Mouse (Mus musculus): ENCODE results near the gene Casp6. TPM values are rescaled to one million over a fixed set of nuclear protein-coding genes. Genes with fewer than 3 reads are reported as not detected.
A peak's percentile ranks its signal among the peaks of the same experiment; 100 is the strongest.

Gene Casp6
- polyA plus RNA-seq, 1 experiment from 2014 or later = 42.3 TPM

DNA sequence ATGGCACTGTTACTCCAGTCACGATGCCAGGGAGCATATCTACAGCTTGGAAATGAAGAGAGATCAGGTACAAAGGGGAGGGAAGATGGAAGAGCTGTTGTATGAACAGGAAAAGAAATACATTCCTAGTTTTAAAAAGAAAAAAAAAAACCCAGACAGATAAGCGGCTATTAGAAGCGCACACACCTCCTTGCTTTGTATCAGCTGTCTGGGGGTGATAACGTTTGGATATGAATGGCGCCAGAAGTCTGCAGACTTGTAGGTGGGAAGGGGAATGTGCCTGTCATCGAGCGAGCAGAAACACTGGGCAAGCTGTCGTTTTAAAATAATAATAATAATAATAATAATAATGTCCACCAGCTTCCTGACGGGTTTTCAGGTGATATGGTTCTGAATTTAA lies 15.6 kb upstream of the Casp6 start:
- H3K4me3 ChIP-seq (ENCODE audit: low read depth, low read length) = no peak overlapping the region
- no peaks in the 10 kb centered on the region for H3K4me1 ChIP-seq (ENCODE audit: control insufficient read depth, insufficient read depth, low read length)
- 88% methylated on average over 9 of the region's 9 CpGs for WGBS
- no peaks in the 10 kb centered on the region for H3K27me3 ChIP-seq (replicated peaks; ENCODE audit: control insufficient read depth, insufficient read depth, low read length)
- H3K9me3 ChIP-seq (replicated peaks; ENCODE audit: control insufficient read depth, low read length) = no peaks in the 10 kb centered on the region
- DNase-seq (ENCODE audit: low spot score) (no peak), ATAC-seq (no peak)
- H3K27ac ChIP-seq (ENCODE audit: low read depth, low read length) = no peak overlapping the region
- H3K36me3 ChIP-seq (ENCODE audit: control insufficient read depth, insufficient read depth, low read length) = peaks cover under 1% of the 10 kb centered on the region; the same call in 1 of the 2 replicates
- no peak overlapping the region for H3K4me2 ChIP-seq (ENCODE audit: low read length)
- H3K9ac ChIP-seq (ENCODE audit: low read length) = no peak overlapping the region

DNA sequence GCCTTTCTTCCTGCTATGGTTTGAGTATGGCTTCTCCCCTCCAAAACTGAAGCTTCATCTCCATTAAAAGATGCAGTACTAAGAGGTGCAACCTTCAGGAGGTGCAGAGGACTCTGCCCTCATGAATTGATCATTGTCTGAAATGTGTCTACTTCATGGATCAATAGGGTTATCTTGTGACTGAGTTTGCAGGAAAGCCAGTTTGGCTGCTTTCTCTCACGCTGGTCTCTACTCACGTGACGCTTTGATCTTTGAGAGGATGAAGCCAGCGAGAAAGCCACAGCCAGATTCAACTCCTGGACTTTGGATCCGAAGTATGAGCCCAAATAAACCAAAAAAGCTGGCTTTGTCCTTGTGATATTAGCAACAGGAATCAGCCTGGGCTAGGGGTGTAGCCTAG lies 14.8 kb upstream of the Casp6 start:
- no peak for ATAC-seq
- Histone ChIP-seq H3K4me2 (ENCODE audit: low read length) (no peak overlapping the region), H3K27ac (ENCODE audit: low read depth, low read length) (no peak overlapping the region), H3K36me3 (ENCODE audit: control insufficient read depth, insufficient read depth, low read length) (peaks cover 8% of the 10 kb centered on the region; the same call in 1 of the 2 replicates), H3K4me1 (ENCODE audit: control insufficient read depth, insufficient read depth, low read length) (no peaks in the 10 kb centered on the region), H3K9me3 (replicated peaks; ENCODE audit: control insufficient read depth, low read length) (no peaks in the 10 kb centered on the region), H3K9ac (ENCODE audit: low read length) (no peak overlapping the region), H3K4me3 (ENCODE audit: low read depth, low read length) (no peak overlapping the region), H3K27me3 (replicated peaks; ENCODE audit: control insufficient read depth, insufficient read depth, low read length) (no peaks in the 10 kb centered on the region)
- WGBS = 91% methylated on average over 5 of the region's 5 CpGs
- DNase-seq (ENCODE audit: low spot score) = no peak

DNA sequence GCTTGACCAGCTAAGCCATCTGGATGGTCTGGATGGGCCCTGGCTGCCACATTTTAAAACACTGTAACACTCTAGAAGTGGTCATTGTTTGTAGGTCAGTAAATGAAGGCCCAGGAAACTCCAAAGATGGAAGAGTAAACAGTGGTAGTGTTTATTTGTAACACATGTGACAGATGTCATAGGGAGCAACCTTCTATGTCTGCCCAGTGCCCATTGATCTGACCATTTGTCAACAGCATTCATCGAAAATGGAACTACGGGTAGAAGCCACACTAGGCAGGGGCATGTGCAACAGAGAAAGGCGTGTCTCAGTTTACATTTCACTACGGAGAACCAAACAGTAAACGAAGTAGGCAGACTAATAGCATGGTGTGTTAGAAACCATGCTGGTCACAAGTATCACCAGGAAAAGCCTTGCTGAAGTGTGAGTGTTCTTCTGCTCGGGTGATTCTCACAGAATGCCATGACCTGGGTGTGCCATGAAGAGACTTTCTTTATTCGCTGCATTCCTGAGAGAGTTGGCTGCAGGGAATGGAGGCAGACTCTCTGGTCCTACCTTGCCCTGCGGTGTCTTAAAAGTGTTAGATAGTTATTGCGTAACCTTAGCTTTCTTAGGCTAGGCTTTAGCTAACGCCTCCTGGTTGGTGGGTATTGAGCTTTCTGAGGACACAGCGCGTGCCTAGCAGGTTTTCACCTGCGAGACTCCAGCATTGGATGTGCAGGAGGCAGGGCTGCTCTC lies 13.3 kb upstream of the Casp6 start:
- no peak overlapping the region for H3K9ac ChIP-seq (ENCODE audit: low read length)
- peaks cover 14% of the 10 kb centered on the region; the same call in 1 of the 2 replicates for H3K36me3 ChIP-seq (ENCODE audit: control insufficient read depth, insufficient read depth, low read length)
- H3K4me2 ChIP-seq (ENCODE audit: low read length) = no peak overlapping the region
- DNase-seq (ENCODE audit: low spot score) (no peak), ATAC-seq (no peak)
- WGBS = 91% methylated on average over 13 of the region's 13 CpGs
- no peaks in the 10 kb centered on the region for H3K9me3 ChIP-seq (replicated peaks; ENCODE audit: control insufficient read depth, low read length)
- no peak overlapping the region for H3K4me3 ChIP-seq (ENCODE audit: low read depth, low read length)
- H3K27ac ChIP-seq (ENCODE audit: low read depth, low read length) = no peak overlapping the region
- no peaks in the 10 kb centered on the region for H3K4me1 ChIP-seq (ENCODE audit: control insufficient read depth, insufficient read depth, low read length)
- no peaks in the 10 kb centered on the region for H3K27me3 ChIP-seq (replicated peaks; ENCODE audit: control insufficient read depth, insufficient read depth, low read length)

DNA sequence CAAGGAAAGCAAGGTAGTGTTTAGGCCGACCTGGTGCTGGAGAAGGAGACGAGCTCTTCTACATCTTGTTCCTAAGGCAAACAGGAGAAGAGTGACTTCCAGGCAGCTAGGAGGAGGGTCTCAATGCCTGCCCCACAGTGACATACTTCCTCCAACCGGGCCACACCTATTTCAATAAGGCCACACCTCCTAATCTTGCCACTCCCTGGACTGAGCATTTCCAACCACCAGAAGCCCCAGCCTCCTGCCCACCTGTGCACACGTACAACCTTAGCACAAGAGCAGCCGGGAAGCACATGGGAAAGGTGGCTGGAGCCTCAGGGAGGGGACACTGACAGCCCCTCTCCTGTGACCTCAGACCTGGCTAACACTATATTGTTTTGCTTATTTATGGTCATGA lies 9.2 kb upstream of the Casp6 start:
- H3K27me3 ChIP-seq (replicated peaks; ENCODE audit: control insufficient read depth, insufficient read depth, low read length) = no peaks in the 10 kb centered on the region
- no peak overlapping the region for H3K9ac ChIP-seq (ENCODE audit: low read length)
- H3K27ac ChIP-seq (ENCODE audit: low read depth, low read length) = no peak overlapping the region
- DNase-seq (ENCODE audit: low spot score) = no peak
- 90% methylated on average over 5 of the region's 5 CpGs for WGBS
- no peaks in the 10 kb centered on the region for H3K9me3 ChIP-seq (replicated peaks; ENCODE audit: control insufficient read depth, low read length)
- no peak overlapping the region for H3K4me2 ChIP-seq (ENCODE audit: low read length)
- H3K4me1 ChIP-seq (ENCODE audit: control insufficient read depth, insufficient read depth, low read length) = no peaks in the 10 kb centered on the region
- no peak for ATAC-seq
- peaks cover 26% of the 10 kb centered on the region; the same call in 1 of the 2 replicates for H3K36me3 ChIP-seq (ENCODE audit: control insufficient read depth, insufficient read depth, low read length)
- no peak overlapping the region for H3K4me3 ChIP-seq (ENCODE audit: low read depth, low read length)

DNA sequence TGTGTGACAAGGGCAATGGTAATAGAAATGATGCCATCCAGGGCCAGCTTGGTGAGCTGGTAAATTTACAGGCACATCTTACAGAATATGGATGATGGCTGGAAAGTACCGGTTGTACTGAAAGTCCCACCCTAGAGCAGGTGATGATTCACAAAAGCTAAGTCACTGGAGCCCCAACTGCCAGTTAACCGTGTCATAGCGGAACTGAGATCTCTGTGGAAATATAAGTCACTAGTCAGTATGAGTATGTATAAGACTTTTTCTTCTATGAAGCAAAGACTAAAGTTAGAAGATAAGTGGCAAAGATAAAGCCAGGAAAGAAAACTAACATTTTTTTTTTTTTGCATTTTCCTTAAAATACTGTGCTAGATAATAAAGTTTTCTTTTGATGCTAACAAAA lies 8.1 kb upstream of the Casp6 start:
- no peaks in the 10 kb centered on the region for H3K27me3 ChIP-seq (replicated peaks; ENCODE audit: control insufficient read depth, insufficient read depth, low read length)
- H3K4me3 ChIP-seq (ENCODE audit: low read depth, low read length) = no peak overlapping the region
- H3K4me2 ChIP-seq (ENCODE audit: low read length) = no peak overlapping the region
- DNase-seq (ENCODE audit: low spot score) (no peak), ATAC-seq (no peak)
- H3K9me3 ChIP-seq (replicated peaks; ENCODE audit: control insufficient read depth, low read length) = no peaks in the 10 kb centered on the region
- 94% methylated on average over 3 of the region's 3 CpGs for WGBS
- peaks cover 26% of the 10 kb centered on the region; the same call in 1 of the 2 replicates for H3K36me3 ChIP-seq (ENCODE audit: control insufficient read depth, insufficient read depth, low read length)
- H3K4me1 ChIP-seq (ENCODE audit: control insufficient read depth, insufficient read depth, low read length) = no peaks in the 10 kb centered on the region
- H3K27ac ChIP-seq (ENCODE audit: low read depth, low read length) = no peak overlapping the region
- no peak overlapping the region for H3K9ac ChIP-seq (ENCODE audit: low read length)

DNA sequence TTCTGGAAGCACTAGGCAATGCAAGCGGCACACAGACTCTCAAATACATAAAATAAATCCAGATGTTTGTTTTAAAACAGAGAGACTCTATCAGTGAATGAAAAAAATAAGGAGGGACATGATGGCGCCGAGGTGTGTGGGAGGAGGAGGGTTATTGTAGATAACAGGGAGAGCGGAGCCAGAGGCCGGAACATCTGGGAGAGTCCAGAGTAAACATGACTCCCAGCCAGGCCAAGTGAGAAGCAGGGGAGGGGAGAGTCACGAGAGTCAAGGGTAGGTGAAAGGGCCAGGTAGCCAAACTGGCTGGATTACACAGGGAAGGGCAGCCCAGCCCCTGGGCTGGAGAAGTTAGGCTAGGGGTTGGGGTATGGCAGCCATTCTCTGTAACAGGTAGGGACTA lies 4.6 kb upstream of the Casp6 start:
- 91% methylated on average over 6 of the region's 6 CpGs for WGBS
- no peak overlapping the region for H3K4me3 ChIP-seq (ENCODE audit: low read depth, low read length)
- H3K27me3 ChIP-seq (replicated peaks; ENCODE audit: control insufficient read depth, insufficient read depth, low read length) = no peaks in the 10 kb centered on the region

DNA sequence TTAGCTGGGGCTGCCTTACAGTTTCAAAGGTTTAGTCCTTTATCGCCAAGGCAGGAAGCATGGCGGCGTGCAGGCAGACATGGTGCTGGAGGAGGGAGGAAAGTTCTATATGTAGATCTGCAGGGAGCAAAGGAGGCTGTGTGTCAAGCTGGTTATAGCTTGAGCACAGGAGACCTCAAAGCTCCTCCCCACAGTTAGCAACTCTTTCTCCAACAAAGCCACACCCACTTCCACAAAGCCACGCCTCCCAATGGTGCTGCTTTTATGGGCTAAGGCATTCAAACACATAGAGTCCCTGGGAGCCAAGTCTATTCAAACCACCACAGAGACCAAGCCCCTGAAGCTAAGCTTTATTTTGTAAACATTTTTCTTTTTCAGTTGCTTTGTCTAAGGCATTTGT lies 2.3 kb upstream of the Casp6 start:
- peak; percentile 20 for DNase-seq (ENCODE audit: low spot score)
- H3K4me1 ChIP-seq (ENCODE audit: control insufficient read depth, insufficient read depth, low read length) = 0 out of 2 replicates have a peak, but pooled peaks cover 7% of the 10 kb centered on the region
- WGBS = 64% methylated on average over 4 of the region's 4 CpGs
- ATAC-seq = no peak
- no peak overlapping the region for H3K4me2 ChIP-seq (ENCODE audit: low read length)
- H3K4me3 ChIP-seq (ENCODE audit: low read depth, low read length) = no peak overlapping the region
- 0 out of 2 replicates have a peak, but pooled peaks cover 5% of the 10 kb centered on the region for H3K36me3 ChIP-seq (ENCODE audit: control insufficient read depth, insufficient read depth, low read length)
- no peak overlapping the region for H3K27ac ChIP-seq (ENCODE audit: low read depth, low read length)
- no peaks in the 10 kb centered on the region for H3K27me3 ChIP-seq (replicated peaks; ENCODE audit: control insufficient read depth, insufficient read depth, low read length)
- H3K9ac ChIP-seq (ENCODE audit: low read length) = no peak overlapping the region
- H3K9me3 ChIP-seq (replicated peaks; ENCODE audit: control insufficient read depth, low read length) = no peaks in the 10 kb centered on the region

More for the DNA sequence above, 4.6 kb upstream of the Casp6 start:
- H3K27ac ChIP-seq (ENCODE audit: low read depth, low read length) = no peak overlapping the region
- no peak overlapping the region for H3K9ac ChIP-seq (ENCODE audit: low read length)
- H3K4me2 ChIP-seq (ENCODE audit: low read length) = no peak overlapping the region
- DNase-seq (ENCODE audit: low spot score) (no peak), ATAC-seq (no peak)
- H3K36me3 ChIP-seq (ENCODE audit: control insufficient read depth, insufficient read depth, low read length) = peaks cover 19% of the 10 kb centered on the region; the same call in 1 of the 2 replicates
- no peaks in the 10 kb centered on the region for H3K9me3 ChIP-seq (replicated peaks; ENCODE audit: control insufficient read depth, low read length)
- no peaks in the 10 kb centered on the region for H3K4me1 ChIP-seq (ENCODE audit: control insufficient read depth, insufficient read depth, low read length)

DNA sequence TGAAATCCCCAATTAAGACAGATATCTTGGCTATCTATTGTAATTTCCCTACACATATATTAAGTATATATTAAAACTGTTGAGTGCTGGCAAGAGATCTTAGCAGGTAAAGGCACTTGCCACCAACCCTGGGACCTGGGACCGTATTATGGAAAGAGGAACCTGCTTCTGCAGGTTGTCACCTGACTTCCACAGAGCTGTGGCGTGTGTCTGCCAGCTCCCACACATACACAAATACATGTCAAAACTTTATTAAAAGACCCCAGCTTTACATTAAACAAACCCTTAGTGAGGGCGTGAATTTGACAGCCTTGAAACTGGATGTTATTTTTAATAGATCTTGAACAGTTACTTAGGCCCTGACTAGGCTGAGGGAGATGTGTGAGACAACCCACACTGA lies 2.1 kb downstream of the Casp6 start:
- ATAC-seq (no peak), DNase-seq (ENCODE audit: low spot score) (no peak)
- H3K4me2 ChIP-seq (ENCODE audit: low read length) = no peak overlapping the region
- 0 out of 2 replicates have a peak, but pooled peaks cover 7% of the 10 kb centered on the region for H3K4me1 ChIP-seq (ENCODE audit: control insufficient read depth, insufficient read depth, low read length)
- no peak overlapping the region for H3K9ac ChIP-seq (ENCODE audit: low read length)
- H3K4me3 ChIP-seq (ENCODE audit: low read depth, low read length) = no peak overlapping the region
- no peak overlapping the region for H3K27ac ChIP-seq (ENCODE audit: low read depth, low read length)
- peaks cover 8% of the 10 kb centered on the region; the same call in 1 of the 2 replicates for H3K36me3 ChIP-seq (ENCODE audit: control insufficient read depth, insufficient read depth, low read length)
- no peaks in the 10 kb centered on the region for H3K27me3 ChIP-seq (replicated peaks; ENCODE audit: control insufficient read depth, insufficient read depth, low read length)
- H3K9me3 ChIP-seq (replicated peaks; ENCODE audit: control insufficient read depth, low read length) = no peaks in the 10 kb centered on the region
- WGBS = 90% methylated on average over 3 of the region's 3 CpGs

DNA sequence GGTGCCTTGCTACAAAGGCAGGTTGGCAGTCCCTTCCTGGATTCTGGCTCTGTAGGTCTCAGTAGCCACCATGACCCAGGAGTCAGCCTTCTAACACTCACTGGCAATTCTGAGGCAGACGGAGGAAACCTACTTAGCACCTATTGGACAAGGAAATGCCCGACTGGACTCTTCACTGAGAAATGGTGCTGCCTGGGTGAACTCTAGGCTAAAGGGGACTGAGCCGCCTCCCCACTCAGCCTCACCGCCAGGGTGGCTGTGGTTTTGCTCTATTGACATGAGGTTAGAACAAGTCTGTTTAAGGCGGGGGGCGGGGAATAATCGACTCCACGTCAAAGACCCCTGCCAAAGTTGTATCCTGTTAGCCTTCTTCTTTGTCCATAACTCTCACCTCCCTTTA lies 2.6 kb downstream of the Casp6 start:
- no peak overlapping the region for H3K9ac ChIP-seq (ENCODE audit: low read length)
- 0 out of 2 replicates have a peak, but pooled peaks cover 7% of the 10 kb centered on the region for H3K4me1 ChIP-seq (ENCODE audit: control insufficient read depth, insufficient read depth, low read length)
- H3K36me3 ChIP-seq (ENCODE audit: control insufficient read depth, insufficient read depth, low read length) = peaks cover 13% of the 10 kb centered on the region; the same call in 1 of the 2 replicates
- H3K4me3 ChIP-seq (ENCODE audit: low read depth, low read length) = no peak overlapping the region
- DNase-seq (ENCODE audit: low spot score) = no peak
- no peak overlapping the region for H3K4me2 ChIP-seq (ENCODE audit: low read length)
- no peak overlapping the region for H3K27ac ChIP-seq (ENCODE audit: low read depth, low read length)
- H3K27me3 ChIP-seq (replicated peaks; ENCODE audit: control insufficient read depth, insufficient read depth, low read length) = no peaks in the 10 kb centered on the region
- no peak for ATAC-seq
- WGBS = 91% methylated on average over 8 of the region's 8 CpGs
- H3K9me3 ChIP-seq (replicated peaks; ENCODE audit: control insufficient read depth, low read length) = no peaks in the 10 kb centered on the region
